Mouse (Mus musculus) kidney, adult 9 months (tissue): ENCODE results near the gene Mt4.
"Not testable (repeated sequence)": the region's sequence is repeated elsewhere in the genome, so short reads cannot be mapped to it uniquely, and the experiment has no call there.

Source experiments
- DNase-seq: peaks from one replicate; pipeline ENCODE4 v3.0.0; 2022

Mt4 gene

GRCm38 (mm10) chr8:94136192-94136591 lies 805 bp upstream of the Mt4 start:
- no peak for DNase-seq

GRCm38 (mm10) chr8:94140266-94140795 lies 3.3 kb downstream of the Mt4 start:
- DNase-seq, result no peak

GRCm38 (mm10) chr8:94148236-94148635 lies 11.2 kb downstream of the Mt4 start:
- no peak for DNase-seq

- DNase-seq, result no peak
These were observed 13.9 kb downstream of the Mt4 start for GRCm38 (mm10) chr8:94150925-94151324.

- DNase-seq, result no peak
These were observed 15.7 kb downstream of the Mt4 start, which contains the start of gene Mt3 for GRCm38 (mm10) chr8:94152513-94153300. Gene Mt3 (plus strand): TSS chr8:94152607.

GRCm38 (mm10) chr8:94153451-94153850 lies 16.5 kb downstream of the Mt4 start:
- DNase-seq, result no peak

- DNase-seq, result no peak
These were observed 17.5 kb downstream of the Mt4 start for GRCm38 (mm10) chr8:94154537-94154936.

- DNase-seq, result peak; percentile 33
These were observed 19.1 kb downstream of the Mt4 start for GRCm38 (mm10) chr8:94156092-94156491.

GRCm38 (mm10) chr8:94165772-94166171 lies 28.8 kb downstream of the Mt4 start:
- DNase-seq, result not testable (repeated sequence)

GRCm38 (mm10) chr8:94167244-94167643 lies 30.2 kb downstream of the Mt4 start:
- peak; percentile 93 for DNase-seq

- DNase-seq, result no peak
These were observed 32.5 kb downstream of the Mt4 start for GRCm38 (mm10) chr8:94169547-94169946.

- DNase-seq, result peak; percentile 57
These were observed 34.3 kb downstream of the Mt4 start for GRCm38 (mm10) chr8:94171321-94171755.

- DNase-seq, result peak; percentile 76
These were observed 35.2 kb downstream of the Mt4 start, which contains the start of gene Mt2 for GRCm38 (mm10) chr8:94172075-94172808. Gene Mt2 (plus strand): TSS chr8:94172664.

- DNase-seq, result no peak
These were observed 36.1 kb downstream of the Mt4 start for GRCm38 (mm10) chr8:94172809-94173732.

- DNase-seq, result no peak
These were observed 36.9 kb downstream of the Mt4 start for GRCm38 (mm10) chr8:94173848-94174403.

- no peak for DNase-seq
These were observed 37.7 kb downstream of the Mt4 start for GRCm38 (mm10) chr8:94174619-94175213.

GRCm38 (mm10) chr8:94177716-94178390 lies 40.9 kb downstream of the Mt4 start:
- no peak for DNase-seq

GRCm38 (mm10) chr8:94178857-94179712 lies 42.1 kb downstream of the Mt4 start, which contains the start of gene Mt1:
Gene Mt1 (plus strand): TSS chr8:94179082.
- DNase-seq, result peak; percentile 91

GRCm38 (mm10) chr8:94179713-94180560 lies 42.9 kb downstream of the Mt4 start:
- peak; percentile 28 for DNase-seq
